Mouse (Mus musculus): ENCODE results near the gene Sdc1.

The Sdc1 gene

DNA sequence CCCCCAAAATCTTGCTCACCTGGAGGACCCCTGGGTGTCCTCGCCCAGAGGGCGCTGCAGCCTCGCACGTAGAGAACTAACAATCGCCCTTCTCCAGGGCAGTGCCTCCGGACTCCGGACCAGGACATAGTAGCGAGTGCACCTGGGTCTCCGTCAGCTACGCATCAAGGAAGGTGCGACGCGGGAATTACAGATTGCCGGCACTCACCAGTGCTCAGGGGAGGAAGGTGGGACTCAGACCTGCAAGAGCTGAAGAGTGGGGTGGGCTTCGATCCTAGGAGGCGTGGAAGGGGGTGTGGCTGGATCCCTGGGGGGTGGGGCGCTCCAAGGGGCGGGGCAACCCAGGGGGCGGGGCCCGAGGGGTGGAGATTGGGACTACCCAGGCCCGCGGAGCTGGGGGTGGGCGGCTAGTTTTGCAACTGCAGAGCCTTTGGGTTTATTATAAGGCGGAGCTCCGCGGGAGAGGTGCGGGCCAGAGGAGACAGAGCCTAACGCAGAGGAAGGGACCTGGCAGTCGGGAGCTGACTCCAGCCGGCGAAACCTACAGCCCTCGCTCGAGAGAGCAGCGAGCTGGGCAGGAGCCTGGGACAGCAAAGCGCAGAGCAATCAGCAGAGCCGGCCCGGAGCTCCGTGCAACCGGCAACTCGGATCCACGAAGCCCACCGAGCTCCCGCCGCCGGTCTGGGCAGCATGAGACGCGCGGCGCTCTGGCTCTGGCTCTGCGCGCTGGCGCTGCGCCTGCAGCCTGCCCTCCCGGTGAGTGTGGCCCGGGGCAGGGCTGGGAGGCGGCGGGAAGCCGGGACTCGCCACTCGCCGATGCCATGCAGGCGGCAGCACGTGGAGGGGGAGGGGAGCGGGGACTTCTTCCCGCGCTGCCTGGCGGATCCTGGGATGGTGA, at the start of gene Sdc1:
Gene Sdc1, plus strand, starts transcription at position 378 of the 898 bp plus-strand sequence.
- peak; percentile 84 for DNase-seq

DNA sequence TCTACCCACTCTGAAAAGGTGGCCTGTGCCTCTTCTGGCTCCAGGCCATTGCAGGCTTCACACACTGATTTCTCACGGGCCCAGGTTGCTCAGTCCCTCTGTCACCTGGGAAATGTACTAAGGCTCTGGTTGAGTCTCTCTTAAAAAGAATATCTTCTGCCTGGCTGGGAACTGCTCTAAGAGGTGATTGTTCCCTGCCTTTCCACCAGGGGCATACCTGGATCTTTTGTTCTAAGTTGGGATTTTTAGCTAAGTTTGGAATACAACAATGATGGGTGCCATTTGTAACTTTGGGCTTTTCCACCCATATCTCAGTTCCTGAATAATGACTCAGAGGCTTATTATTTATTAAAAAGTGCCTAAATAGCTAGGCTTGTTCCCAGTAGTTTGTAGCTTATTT, 44.2 kb upstream of the Sdc1 start:
- DNase-seq: peak; percentile 8

DNA sequence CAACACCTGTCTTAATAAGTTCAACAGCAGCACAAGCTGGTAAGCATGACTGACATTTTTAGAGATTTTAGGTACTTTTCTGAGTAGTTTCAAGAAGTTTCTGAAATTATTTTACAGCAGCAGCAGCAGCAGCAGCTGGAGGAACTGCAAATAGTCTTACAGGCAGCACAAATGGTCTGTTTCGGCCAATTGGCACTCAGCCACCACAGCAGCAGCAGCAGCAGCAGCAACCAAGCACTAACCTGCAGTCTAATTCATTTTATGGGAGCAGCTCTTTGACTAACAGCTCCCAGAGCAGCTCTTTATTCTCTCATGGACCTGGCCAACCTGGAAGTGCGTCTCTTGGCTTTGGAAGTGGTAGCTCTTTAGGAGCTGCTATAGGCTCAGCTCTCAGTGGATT, 42.4 kb upstream of the Sdc1 start:
- DNase-seq: no peak

DNA sequence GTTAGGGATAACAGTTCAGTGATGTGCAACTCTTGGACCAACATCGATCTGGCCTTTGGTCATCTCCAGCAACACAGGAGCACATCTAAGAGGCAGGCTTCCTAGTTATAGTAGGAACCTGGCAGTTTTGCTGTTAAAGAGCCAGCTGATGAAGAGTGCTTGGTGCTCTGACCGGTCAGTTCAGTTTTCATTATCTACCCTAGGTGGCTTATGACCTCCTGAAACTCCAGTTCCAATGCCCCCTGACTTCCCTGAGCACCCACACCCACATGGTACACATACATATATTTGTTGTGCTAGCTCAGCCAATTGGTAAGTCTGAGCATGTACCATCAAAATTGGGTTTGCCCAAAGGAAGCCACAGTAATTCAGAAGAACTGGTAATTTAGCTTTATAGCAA, 17.5 kb upstream of the Sdc1 start:
- DNase-seq: no peak

DNA sequence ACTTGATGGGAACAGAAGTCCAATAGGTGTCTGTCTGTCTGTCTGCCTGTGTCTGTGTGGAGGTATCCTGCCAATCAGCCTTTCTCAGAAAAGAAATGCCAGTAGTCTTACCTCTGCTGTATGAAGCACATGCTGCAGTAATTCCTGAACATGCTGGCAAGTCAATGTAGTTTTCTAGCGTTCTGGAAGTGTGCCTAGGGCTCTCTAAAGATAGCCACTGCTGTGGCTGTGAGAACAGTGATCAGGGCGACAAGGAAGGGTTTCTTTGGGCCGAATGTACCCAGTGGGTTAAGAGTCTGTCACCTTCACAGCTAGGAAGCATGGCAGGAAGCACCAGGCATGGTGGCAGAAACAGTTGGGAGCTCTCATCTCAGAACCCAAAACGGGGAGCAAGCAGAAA, 17.0 kb upstream of the Sdc1 start:
- DNase-seq: no peak

DNA sequence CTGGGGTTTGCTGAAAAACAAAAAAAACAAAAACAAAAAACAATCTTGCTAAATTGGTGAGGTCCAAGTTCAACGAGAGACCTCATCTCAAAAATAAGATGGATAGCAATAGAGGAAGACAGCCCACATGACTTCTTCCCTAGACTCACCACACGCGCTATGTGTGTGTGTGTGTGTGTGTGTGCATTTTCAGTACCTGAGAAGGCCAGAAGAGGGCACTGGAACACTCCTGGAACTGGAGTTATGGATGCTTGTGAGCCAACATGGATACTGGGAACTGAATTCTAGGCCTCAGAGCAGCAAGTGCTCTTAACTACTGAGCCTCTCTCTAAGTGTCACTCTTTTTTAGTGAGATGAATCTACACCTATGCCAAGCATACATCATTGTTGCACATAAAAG, 13.1 kb upstream of the Sdc1 start:
- no peak for DNase-seq

DNA sequence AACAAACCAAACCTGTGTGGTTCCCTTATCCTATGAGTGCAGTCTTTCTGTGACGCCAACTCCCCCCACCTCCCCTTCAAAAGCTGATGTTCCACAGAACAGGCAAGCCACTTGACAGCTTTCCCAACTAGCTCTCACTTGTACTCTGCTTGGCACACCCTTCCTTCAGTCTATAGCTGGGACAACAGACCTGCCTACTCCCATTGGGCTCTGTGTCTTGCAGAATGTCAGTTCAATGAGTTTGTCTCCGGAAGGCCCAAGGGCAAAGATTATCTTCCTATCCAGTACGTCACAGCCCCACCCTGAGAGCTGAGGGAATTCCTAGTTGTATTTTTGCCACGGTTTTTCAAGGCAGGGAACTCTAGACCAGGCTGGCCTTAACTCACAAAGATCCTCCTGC, 12.0 kb upstream of the Sdc1 start:
- DNase-seq: no peak

DNA sequence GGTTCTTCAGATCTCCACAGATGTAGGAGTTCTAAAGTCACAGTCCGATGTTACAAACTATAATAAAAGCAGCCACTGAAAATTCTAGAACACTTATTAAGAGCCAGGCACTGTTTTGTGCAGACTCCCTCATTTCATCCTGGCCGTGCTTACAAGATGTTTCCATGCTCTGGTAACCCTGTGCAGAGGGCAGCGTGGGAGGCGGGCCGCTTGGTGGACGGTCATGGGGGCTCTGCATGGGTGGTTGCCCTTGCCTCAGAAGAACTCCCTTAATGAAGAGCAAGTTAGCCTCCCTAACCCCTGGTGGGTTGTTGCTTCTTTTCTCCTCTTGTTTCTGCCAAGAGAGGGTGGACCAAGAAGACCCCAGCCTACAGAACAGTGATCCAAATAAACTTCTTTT, 11.3 kb upstream of the Sdc1 start:
- DNase-seq: no peak

DNA sequence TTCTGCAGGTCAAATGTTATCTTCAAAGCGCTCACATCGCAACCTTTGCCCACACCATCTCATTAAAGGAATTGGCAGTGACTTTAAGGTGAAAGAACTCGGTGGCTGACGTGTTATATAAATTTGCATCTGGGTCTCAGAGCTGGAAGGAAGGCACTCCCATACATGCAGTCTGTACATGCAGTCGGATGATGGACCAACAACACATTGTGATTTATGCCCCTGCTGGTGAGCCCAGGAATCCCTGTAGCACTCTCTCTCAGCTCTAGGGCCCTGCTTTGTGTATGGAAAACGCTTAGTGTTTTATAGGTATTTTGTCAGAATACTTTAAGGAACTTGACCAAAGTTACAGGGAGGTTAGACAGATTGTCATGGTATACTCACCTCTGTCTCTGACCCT, 10.6 kb upstream of the Sdc1 start:
- no peak for DNase-seq

DNA sequence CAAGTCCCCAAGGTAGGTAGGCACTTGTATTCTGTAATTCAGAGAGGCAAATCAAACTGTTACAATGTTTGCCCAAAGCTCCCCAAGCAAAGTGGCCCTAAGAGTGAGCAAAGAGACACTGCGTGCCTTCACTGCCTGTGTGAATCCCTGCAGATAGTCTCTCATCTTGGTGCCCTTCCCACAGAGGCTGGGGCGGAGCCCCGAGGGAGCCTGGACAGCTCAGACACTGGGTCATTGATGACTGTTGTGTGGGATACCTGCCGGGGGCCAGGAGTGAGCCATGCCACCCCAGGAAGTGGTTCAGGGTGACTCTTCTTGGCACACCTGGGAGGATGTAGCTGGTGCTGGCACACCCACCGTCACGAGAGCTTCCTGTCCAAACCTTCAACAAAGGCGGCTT, 10.1 kb upstream of the Sdc1 start:
- DNase-seq: no peak

DNA sequence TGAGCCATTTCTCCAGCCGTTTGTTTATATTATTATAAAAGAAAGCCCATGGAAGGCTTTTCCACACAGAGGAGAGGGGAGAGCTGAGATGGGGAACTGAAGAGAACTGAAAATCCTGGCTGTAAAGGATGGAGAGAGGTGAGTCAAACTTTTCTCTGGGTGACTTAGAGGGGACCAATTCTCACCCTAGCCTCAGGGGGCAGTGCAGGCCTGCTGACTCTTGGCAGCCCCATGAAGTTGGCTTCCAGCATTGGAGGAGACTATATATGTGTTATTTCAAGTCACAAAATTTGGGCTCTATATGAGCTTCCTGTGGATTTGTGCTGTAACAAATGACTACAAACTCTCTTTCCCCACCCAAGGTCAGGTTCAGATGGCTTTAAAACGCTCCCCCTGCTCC, 8.5 kb upstream of the Sdc1 start:
- no peak for DNase-seq

DNA sequence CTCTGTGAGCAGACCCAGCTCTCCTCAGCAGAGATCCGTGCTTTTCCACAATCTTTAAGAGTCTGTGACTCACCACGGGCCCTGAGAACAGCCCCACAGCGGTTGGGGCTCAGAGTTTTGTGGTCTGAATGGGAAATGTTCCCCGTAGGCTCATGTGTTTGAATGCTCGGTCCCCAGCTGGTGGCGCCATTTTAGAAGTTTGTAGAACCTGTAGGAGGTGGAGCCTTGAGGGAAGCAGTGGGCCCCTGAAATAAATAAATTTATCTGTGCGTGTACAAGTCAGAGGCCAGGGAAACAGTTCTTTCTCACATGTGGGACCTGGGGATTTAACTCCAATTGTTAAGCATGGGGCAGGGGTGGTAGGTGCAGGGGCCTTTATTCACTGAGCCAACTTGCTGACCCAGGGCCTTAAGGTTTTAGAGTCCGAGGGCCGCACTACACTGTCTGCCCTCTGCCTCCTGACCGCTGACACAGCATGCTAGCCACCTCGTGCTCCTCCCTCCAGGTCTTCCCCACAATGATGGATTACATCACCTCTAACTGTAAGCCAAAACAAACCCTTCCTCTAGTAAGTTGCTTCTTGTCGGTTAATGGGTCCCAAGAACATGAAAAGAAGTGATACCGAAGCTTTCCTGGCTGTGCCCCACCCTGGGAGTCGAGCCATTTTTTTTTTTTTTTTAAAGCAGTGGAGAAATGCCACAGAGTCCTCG, 6.7 kb upstream of the Sdc1 start:
- DNase-seq: no peak

DNA sequence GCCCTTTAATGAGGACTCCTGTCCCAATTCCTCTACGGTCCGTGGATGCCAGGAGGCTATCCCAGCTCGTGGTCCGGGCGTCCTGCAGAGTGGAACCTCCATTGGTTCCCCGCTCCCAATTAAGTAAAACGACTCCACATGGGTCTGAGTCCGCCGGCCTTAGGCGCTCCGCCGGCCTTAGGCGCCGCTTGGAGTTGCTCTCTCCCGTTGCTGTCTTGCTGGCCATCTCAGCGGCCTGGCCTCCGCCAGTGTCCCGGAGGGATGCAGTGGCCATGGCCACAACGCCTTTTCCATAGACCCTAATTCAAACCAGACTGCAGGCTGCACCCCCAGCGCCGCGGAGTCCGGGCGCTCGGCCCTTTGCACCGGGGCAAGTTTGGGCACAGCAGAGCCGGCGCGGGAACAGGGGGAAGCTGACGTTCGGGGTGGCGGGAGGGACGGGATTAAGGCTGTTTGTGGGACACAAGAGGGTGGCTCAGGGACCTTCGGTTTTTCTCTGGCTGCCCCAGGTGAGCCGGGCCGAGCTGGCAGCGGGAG, 789 bp downstream of the Sdc1 start:
- no peak for DNase-seq

DNA sequence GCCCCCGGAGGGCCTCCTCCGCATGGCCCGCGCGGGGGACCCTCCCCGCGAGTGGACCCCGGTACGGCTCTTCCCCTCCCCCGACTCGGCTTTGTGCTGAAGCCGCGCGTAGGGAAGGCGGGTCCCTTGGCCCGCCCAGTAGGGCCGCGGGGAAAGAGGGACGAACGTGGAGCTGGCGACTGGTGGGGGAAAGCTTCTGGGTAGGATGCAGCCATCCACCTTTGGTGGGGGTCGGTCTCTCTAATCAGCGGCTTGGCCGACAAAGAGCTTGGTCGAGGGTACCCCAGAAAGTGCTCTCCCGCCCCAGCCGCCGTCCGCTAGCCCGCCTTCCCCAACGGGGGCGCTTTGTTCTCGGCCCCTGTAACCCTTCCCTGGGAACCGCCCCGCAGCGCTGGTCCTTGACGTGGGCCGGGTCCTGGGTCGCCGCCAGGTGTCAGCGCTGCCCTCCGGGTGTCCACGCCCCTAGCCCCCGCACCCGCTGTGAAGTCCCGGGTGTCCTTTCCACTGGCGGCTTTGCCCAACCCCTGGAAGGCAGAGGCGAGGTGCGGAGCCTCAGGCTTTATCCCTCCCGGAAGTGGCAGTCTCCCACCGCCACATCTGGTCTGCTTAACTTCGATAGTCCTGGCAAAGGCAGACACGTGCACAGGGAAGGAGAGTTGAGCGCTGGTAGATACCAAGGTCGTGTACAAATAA, 1.5 kb downstream of the Sdc1 start:
- no peak for DNase-seq

DNA sequence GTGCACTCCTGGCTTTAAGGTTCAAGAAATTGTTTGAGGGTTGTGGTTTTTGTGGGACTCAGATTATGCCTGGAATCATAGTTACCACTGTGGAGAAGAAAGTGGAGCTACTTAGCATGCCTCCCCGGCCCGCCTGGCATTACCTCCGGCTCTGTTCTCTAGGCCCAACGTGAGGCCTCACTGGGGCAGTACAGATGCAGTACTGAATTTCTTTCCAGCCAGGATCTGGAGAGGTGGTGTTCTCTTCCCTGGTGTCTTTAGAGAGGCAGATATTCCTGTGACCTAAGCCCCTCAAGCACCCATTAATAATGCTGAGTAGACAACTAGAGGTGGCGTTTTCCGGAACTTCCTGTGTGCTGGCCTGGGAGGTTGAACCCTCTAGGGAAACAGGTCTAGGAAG, 2.2 kb downstream of the Sdc1 start:
- no peak for DNase-seq

DNA sequence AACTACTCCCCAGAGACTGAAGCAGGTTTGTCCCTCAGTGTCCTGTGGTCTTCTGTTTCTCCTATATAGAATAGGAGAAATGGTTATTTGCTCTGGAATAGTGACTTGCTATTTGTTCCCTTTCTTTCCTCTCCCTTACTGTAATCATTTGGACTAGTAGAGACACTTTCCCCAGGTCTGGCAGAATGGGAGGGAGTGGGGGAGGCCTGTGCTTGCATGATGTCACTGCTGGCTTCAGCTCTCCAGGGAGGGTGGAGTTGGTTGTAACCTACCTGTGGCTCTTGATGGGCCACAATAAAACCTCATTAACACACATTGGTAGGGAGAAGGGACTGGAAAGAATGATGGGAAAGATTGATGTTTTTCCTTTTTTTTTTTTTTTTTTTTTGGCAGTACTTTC, 3.1 kb downstream of the Sdc1 start:
- no peak for DNase-seq

DNA sequence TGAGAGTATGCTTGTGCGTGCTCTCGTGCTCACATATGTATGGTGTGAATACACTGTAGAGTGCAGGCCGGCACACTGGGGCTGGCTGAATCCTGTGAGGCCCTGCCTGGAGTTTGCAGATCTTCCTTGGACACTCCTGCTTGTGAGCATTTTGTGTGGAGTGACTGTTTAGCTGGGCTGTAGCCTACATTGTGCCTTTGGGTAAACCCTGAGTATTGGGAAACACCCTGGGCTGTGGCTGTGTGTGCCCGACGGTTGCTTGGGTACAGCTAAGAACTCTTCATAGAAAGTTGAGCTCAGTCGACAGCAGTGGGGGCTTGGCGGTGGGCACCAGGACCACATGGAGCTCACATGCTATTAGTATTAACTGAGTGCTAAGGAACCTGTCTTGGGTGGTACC, 5.1 kb downstream of the Sdc1 start:
- DNase-seq: no peak

DNA sequence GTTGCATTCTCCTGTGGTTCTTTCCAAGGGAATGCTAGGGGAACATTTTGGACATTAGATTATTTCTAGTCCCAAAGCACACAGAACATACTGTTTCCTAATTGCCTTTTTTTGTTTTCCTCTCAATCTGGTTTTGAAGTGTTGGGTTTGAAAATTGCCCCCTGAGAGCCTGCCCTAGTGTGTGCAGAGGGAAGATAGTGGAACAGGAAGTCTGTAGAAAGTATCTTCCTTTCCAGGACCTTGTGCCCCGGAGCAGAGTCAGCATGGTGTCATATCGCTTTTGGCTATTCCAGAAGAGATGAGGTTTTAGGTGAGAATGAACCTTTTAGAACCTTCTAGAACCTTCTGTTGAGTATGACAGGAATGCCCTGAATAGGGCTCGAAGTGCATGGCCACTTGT, 5.6 kb downstream of the Sdc1 start:
- DNase-seq: no peak

DNA sequence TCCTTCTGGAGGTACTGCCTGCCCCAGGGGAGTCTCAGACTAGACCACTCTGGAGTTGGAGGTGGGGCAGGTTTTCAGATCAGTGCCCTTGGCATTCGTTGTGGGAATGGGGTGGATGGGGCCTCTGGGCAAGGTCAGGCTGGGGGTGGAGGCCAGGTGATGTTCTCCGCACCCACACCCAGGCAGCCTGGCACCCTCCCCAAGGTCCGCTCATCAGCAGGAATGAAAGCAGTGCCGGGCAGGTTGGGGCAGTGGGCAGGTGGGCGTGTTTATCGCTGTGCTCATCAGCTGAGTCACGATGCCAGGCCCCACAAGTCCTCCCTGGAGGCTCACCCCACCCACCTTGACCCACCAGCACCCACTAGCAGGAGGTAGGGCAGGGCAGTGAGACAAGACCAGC, 7.0 kb downstream of the Sdc1 start:
- DNase-seq: no peak

DNA sequence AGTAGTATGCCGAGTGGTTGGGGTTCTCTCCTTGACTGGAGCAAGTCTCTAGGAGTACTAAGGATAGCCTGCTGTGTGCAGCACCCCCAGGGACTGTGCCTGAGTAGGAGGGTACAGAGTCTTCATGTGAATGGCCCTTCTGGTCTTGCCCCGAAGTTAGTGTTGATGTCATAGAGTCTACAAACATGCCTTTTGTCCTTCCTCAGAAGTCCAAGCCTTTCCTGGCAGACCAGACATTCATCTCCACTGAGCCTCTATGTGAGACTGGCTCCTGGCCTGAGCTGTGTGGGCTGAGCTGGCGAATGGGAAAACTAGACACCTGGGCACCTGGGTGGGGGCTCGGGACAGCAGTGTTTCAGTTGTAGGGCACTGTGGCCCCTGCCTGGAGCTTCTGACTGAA, 8.7 kb downstream of the Sdc1 start:
- no peak for DNase-seq

DNA sequence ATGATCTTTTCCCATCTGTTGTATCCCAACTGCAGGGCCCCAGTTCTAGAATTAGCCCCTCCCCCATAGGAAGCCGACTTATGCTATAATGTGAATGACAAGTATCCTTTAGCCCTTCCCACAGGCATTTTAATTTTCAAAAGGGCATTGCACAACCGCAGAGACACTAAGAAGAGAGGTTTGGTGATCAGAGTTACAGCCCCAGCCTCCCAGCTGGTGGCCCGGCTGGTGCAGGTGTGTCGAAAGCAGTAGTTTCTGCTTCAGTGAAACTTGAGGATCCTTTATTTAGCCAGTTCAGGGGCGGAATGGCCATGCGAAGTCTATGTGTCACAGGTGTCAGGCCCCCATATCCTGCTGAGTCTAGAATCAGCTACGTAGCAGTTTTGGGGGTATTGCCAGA, 10.0 kb downstream of the Sdc1 start:
- no peak for DNase-seq

DNA sequence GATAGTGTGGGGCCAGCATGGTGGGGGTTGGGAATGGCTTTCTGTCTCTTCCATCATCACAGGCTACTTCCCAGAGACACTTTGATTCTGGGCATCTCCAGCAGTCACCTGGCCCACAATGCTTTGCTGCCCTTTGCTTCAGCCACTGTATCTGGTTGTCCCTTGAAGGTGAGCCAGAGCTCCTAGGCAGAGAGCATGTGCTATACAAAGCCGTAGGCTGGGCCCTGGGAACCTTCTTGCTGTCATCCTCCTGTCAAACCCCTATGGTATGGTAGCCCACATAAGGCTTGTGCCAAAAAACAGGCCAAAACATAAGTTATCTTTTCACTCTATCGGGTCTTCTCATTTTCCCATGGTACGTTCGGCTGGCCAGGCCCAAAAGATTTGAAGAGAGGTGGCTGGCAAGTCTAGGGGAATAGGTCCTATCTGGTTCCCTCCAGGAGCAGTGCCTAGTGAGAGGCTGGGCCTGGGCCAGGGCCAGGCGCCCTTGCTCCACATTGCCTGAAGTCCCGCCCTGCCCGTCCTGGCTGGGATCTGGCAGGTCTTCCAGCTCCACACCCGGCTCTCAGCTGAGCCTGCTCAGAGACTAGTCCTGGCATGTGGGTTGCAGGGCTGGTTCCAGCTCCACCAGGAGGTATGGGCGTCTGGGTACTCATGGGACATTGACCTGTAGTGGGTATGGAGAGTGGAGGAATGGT, 10.7 kb downstream of the Sdc1 start:
- peak; percentile 86 for DNase-seq

DNA sequence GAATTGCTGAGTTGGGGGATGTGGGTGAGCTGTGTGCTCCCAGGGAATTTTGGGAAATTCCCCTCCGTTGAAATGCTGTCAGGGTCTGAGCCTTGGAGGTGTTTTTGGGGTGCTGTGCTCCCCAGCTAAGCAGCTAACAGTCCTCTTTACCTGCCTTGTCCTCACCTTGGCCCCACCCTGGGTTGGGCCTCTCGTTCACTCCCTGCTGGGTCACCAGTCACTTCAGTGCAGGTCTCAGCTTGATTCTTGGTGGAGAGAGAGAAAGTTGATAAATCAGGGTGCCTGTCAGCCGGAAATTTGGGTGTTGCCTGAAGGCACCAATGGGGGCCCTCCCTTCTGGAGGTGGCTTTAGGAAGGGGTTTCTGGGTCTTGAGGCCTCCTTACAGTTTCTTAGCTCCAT, 11.4 kb downstream of the Sdc1 start:
- DNase-seq: no peak

All from cerebellum, adult 11-12 months (tissue).